ENCODE assay signal across 17 mouse cellular contexts in genomic region chr3:98159289-98159688, GRCm38 (mm10). TPM values are rescaled to one million over a fixed set of nuclear protein-coding genes. Genes with fewer than 3 reads are reported as not detected.
DNase-seq lines count a peak whose midpoint lies in the region; ATAC-seq and TF ChIP-seq lines count a peak whose summit lies in the region.
"Had no signal": no experiment of that assay in that cellular context is flagged by ENCODE, and none has a peak within 500 bp of the region (broad histone marks: within the 10 kb centered on the region; RNA-seq: fewer than 3 reads in every experiment).

No protein-coding gene starts in this region.

- no peaks in the 10 kb centered on the region for H3K36me3 ChIP-seq in kidney, postnatal 0 days (ENCODE audit: insufficient read depth, low read length)
- no peaks in the 10 kb centered on the region for H3K36me3 ChIP-seq in stomach, embryonic 16.5 days (ENCODE audit: control insufficient read depth, insufficient read depth, low read length)
- H3K36me3 ChIP-seq in stomach, postnatal 0 days (ENCODE audit: control insufficient read depth, insufficient read depth, low read length) = no peaks in the 10 kb centered on the region
- no peaks in the 10 kb centered on the region for H3K36me3 ChIP-seq in forebrain, embryonic 13.5 days (ENCODE audit: poor library complexity, severe bottlenecking)
- H3K36me3 ChIP-seq: embryonic facial prominence, embryonic 15.5 days; limb, embryonic 15.5 days; lung, embryonic 15.5 days; stomach, embryonic 15.5 days had no signal

- 32% methylated on average over 4 of the region's 4 CpGs for WGBS in kidney, postnatal 0 days
- WGBS in stomach, embryonic 16.5 days = 26% methylated on average over 4 of the region's 4 CpGs
- WGBS in stomach, postnatal 0 days = 36% methylated on average over 4 of the region's 4 CpGs
- WGBS in forebrain, embryonic 13.5 days = 18% methylated on average over 4 of the region's 4 CpGs

- no peak for TF ChIP-seq CTCF in kidney, postnatal 0 days (IDR thresholded peaks at IDR 0.05; ENCODE audit: low read depth)
- TF ChIP-seq CTCF in stomach, postnatal 0 days (IDR thresholded peaks at IDR 0.05; ENCODE audit: low read depth) = no peak

- peak; percentile 15 for DNase-seq in kidney, postnatal 0 days (ENCODE audit: low spot score)
- DNase-seq in kidney, adult 8-10 months = no peak
- no peak for DNase-seq in stomach, postnatal 0 days (ENCODE audit: low spot score)
- no peak for DNase-seq in adrenal gland, adult (ENCODE audit: inconsistent age in 2 of 2, low spot score in 1 of 2)
- no peak for DNase-seq in ovary, postnatal 36 days (ENCODE audit: low spot score)
- DNase-seq: adrenal gland, postnatal 10 days; cerebellum, postnatal 25 days; thymus, postnatal 36 days had no signal

- H3K4me1 ChIP-seq in kidney, postnatal 0 days (replicated peaks; ENCODE audit: insufficient read depth, low read length) = no peaks in the 10 kb centered on the region
- H3K4me1 ChIP-seq in stomach, embryonic 16.5 days (ENCODE audit: control insufficient read depth, insufficient read depth, low read length) = no peaks in the 10 kb centered on the region
- peaks cover 2% of the 10 kb centered on the region; the same call in 1 of the 2 replicates for H3K4me1 ChIP-seq in stomach, postnatal 0 days (replicated peaks; ENCODE audit: control insufficient read depth, insufficient read depth)
- H3K4me1 ChIP-seq in forebrain, embryonic 13.5 days = no peaks in the 10 kb centered on the region
- H3K4me1 ChIP-seq: embryonic facial prominence, embryonic 15.5 days; lung, embryonic 15.5 days; stomach, embryonic 15.5 days had no signal

- H3K9me3 ChIP-seq in kidney, postnatal 0 days (replicated peaks; ENCODE audit: low read length) = no peaks in the 10 kb centered on the region
- H3K9me3 ChIP-seq in stomach, embryonic 16.5 days (replicated peaks; ENCODE audit: control insufficient read depth, low read length) = no peaks in the 10 kb centered on the region
- no peaks in the 10 kb centered on the region for H3K9me3 ChIP-seq in stomach, postnatal 0 days (ENCODE audit: control insufficient read depth, low read length)
- no peaks in the 10 kb centered on the region for H3K9me3 ChIP-seq in forebrain, embryonic 13.5 days (replicated peaks)
- H3K9me3 ChIP-seq: embryonic facial prominence, embryonic 15.5 days; limb, embryonic 15.5 days; lung, embryonic 15.5 days; megakaryocyte, embryonic 14.5 days; stomach, embryonic 15.5 days had no signal

- no peak overlapping the region for H3K4me2 ChIP-seq in kidney, postnatal 0 days (ENCODE audit: low read length)
- H3K4me2 ChIP-seq in stomach, embryonic 16.5 days (ENCODE audit: low read depth, low read length) = no peak overlapping the region
- H3K4me2 ChIP-seq in stomach, postnatal 0 days (replicated peaks; ENCODE audit: low read depth) = no peak overlapping the region
- H3K4me2 ChIP-seq in forebrain, embryonic 13.5 days = no peak overlapping the region
- H3K4me2 ChIP-seq: embryonic facial prominence, embryonic 15.5 days; limb, embryonic 15.5 days; lung, embryonic 15.5 days; stomach, embryonic 15.5 days had no signal

- H3K4me3 ChIP-seq in kidney, postnatal 0 days (replicated peaks; ENCODE audit: low read depth, low read length) = no peak overlapping the region
- H3K4me3 ChIP-seq in stomach, embryonic 16.5 days (replicated peaks; ENCODE audit: low read length) = no peak overlapping the region
- no peak overlapping the region for H3K4me3 ChIP-seq in stomach, postnatal 0 days (ENCODE audit: low read depth, low read length)
- H3K4me3 ChIP-seq in forebrain, embryonic 13.5 days = no peak overlapping the region
- H3K4me3 ChIP-seq: embryonic facial prominence, embryonic 15.5 days; limb, embryonic 15.5 days; lung, embryonic 15.5 days; megakaryocyte, embryonic 14.5 days; stomach, embryonic 15.5 days had no signal

- H3K9ac ChIP-seq in kidney, postnatal 0 days (ENCODE audit: low read depth, low read length) = no peak overlapping the region
- H3K9ac ChIP-seq in stomach, embryonic 16.5 days (ENCODE audit: low read length) = no peak overlapping the region
- no peak overlapping the region for H3K9ac ChIP-seq in stomach, postnatal 0 days (ENCODE audit: low read length)
- H3K9ac ChIP-seq in forebrain, embryonic 13.5 days = no peak overlapping the region
- H3K9ac ChIP-seq: embryonic facial prominence, embryonic 15.5 days; limb, embryonic 15.5 days; lung, embryonic 15.5 days; stomach, embryonic 15.5 days had no signal

- no peak overlapping the region for H3K27ac ChIP-seq in kidney, postnatal 0 days
- H3K27ac ChIP-seq in stomach, embryonic 16.5 days (ENCODE audit: low read length) = no peak overlapping the region
- H3K27ac ChIP-seq in stomach, postnatal 0 days (replicated peaks) = no peak overlapping the region
- no peak overlapping the region for H3K27ac ChIP-seq in forebrain, embryonic 13.5 days
- H3K27ac ChIP-seq: embryonic facial prominence, embryonic 15.5 days; limb, embryonic 15.5 days; lung, embryonic 15.5 days; stomach, embryonic 15.5 days had no signal

- no peaks in the 10 kb centered on the region for H3K27me3 ChIP-seq in kidney, postnatal 0 days (ENCODE audit: insufficient read depth, low read length)
- no peaks in the 10 kb centered on the region for H3K27me3 ChIP-seq in stomach, embryonic 16.5 days (ENCODE audit: control insufficient read depth, insufficient read depth, low read length)
- H3K27me3 ChIP-seq in stomach, postnatal 0 days (ENCODE audit: control insufficient read depth, insufficient read depth, low read length) = no peaks in the 10 kb centered on the region
- H3K27me3 ChIP-seq in forebrain, embryonic 13.5 days = no peaks in the 10 kb centered on the region
- H3K27me3 ChIP-seq: embryonic facial prominence, embryonic 15.5 days; limb, embryonic 15.5 days; lung, embryonic 15.5 days; megakaryocyte, embryonic 14.5 days; stomach, embryonic 15.5 days had no signal

- TF ChIP-seq EP300 in stomach, postnatal 0 days (optimal IDR thresholded peaks at IDR 0.05) = no peak

- ATAC-seq in kidney, postnatal 0 days (replicated peaks; ENCODE audit: low FRiP score, low read depth) = no peak
- peak; percentile 17; the same call in 1 of the 2 replicates for ATAC-seq in stomach, embryonic 16.5 days (ENCODE audit: insufficient read depth, low FRiP score)
- no peak for ATAC-seq in stomach, postnatal 0 days (ENCODE audit: low FRiP score, low TSS enrichment)
- peak; percentile 55; the same call in 1 of the 2 replicates for ATAC-seq in forebrain, embryonic 13.5 days

RNA-seq across cellular contexts. Expression of gene Adam30, which starts 1.1 kb away (rescaled TPM):
- polyA plus RNA-seq in kidney, postnatal 0 days (2015; fragmentation: Nextera tagmentation; extraction: Ambion mirVana) = not detected in 2 replicates
- not detected in 2 replicates for polyA plus RNA-seq in stomach, embryonic 16.5 days (2015; fragmentation: Nextera tagmentation; extraction: Ambion mirVana)
- polyA plus RNA-seq in stomach, postnatal 0 days (2015; fragmentation: Nextera tagmentation; extraction: Ambion mirVana) = not detected in 2 replicates
- polyA plus RNA-seq in forebrain, embryonic 13.5 days (2015; fragmentation: Nextera tagmentation; extraction: Ambion mirVana) = not detected in 2 replicates
- polyA plus RNA-seq: embryonic facial prominence, embryonic 15.5 days; heart, postnatal 0 days; intestine, embryonic 14.5 days; limb, embryonic 15.5 days; lung, embryonic 15.5 days; stomach, embryonic 15.5 days had no signal

Comparison
In these comparisons a context has a peak if more than half of its experiments do, and no peak if none do; other contexts are left out.
1. ATAC-seq: peak in stomach, embryonic 16.5 days (single experiment) and forebrain, embryonic 13.5 days (single experiment); none in kidney, postnatal 0 days (single experiment) and stomach, postnatal 0 days (single experiment).